Mouse (Mus musculus): ENCODE data around the gene Slc29a2.
"Not testable (repeated sequence)": the region's sequence is repeated elsewhere in the genome, so short reads cannot be mapped to it uniquely, and the experiment has no call there.

Gene Slc29a2

GRCm38 (mm10) chr19:5023621-5024479, at the start of gene Slc29a2:
Gene Slc29a2 (plus strand): TSS chr19:5023860.
- DNase-seq = peak; percentile 90

DNA sequence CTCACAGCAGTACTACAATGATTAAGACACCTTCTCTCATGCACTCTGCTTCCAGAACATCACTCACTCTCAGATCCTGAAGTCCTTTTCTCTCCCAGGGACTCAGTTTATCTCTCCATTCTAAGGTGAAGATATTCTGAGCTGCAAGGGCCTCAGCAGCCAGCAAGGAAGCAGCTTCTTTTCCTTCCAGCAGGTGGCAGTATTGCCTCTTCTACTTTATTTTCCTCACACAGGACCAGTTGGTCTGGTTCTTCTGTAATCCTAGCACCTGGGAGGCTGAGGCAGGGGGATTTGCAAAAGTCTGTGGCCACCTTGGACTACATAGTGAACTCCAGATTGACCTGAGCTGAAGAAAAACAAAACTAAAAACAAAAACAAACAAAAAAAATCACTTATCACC, 41.9 kb upstream of the Slc29a2 start:
- DNase-seq = peak; percentile 63

GRCm38 (mm10) chr19:4989013-4989412, 34.6 kb upstream of the Slc29a2 start:
- peak; percentile 35 for DNase-seq

DNA sequence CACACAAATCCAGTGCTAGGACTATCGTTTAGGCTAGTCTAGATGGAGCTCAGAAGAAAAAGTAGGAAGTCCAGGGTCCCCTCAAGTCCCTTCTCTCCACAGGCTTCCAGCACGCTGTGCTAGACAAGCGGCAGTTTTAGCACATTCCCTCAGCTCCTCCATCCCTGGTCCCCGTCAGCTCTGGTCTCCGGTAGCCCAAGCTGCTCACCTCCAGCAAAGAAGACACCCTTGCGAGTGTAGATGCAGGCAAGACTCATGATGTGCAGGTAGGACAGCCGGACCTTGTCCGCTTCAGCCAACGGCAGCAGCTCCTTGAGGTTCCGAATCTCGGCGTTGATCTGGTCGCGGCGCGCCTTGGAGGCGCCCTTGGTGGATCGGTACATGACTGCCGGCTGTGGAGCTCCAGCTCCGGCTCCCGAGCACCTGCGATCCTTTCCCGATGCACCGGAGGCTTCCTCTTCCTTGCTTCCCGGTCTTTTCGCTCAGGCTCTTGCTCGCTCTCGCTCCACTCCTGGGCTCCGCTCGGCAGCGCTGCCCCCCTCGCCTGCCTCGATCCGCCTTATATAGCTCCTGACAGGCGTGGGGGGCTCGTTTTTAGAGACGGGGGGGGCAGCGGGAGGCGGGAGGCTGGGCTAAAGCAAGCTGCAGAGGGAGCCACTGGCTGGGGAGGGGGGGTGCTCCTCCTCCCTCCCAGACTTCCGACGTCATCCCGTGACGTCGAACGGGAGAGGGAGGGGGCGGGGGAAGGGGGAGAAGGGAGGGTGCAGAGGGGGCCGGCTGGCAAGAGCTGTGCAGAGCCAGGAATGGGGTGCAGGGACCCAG, 34.0 kb upstream of the Slc29a2 start:
- DNase-seq = peak; percentile 80

DNA sequence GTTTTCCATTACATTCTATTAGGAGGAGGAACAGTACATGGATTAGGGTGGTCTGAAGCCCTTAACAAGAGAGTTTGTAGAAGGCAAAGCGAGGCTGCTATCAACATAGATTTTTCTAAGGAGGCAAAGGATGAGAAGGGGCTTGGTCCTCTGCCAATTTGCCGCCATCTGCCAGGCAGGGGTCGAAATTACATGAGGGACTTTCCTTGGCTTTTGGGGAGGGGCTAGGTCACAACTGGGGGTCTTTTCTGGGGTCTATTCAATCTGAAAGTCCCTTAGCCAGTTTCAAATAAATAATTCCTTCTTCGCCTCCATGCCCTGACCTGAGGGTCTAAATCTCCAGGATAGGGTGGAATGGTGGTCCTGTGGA, 33.4 kb upstream of the Slc29a2 start, which contains the start of gene Npas4:
Gene Npas4, minus strand, starts transcription at position 61 of the 370 bp plus-strand sequence.
- no peak for DNase-seq

GRCm38 (mm10) chr19:4990716-4991115, 32.9 kb upstream of the Slc29a2 start:
- no peak for DNase-seq

- no peak for DNase-seq
These were observed 31.3 kb upstream of the Slc29a2 start for GRCm38 (mm10) chr19:4992371-4992770.

- DNase-seq = peak; percentile 81
These were observed 30.8 kb upstream of the Slc29a2 start for GRCm38 (mm10) chr19:4992904-4993303.

DNA sequence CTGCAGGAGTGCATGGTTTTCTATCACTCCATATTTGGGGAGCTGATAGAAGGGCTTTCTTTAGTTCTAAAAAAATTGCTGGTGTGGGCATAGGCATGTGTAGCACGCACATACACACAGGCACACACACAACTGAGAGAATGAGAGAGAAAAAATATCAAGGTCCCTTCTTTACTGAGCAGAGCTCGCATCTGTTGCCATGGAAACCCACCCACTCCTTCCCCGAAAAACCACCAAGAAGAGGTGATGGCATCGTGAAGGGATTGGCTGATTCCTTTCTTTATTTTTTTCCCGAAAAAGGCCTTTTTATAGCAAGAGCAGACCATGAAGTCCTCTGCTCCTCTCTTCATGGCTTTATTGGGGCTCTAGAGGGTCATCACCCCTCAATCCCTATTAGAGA, 29.6 kb upstream of the Slc29a2 start:
- DNase-seq = no peak

DNA sequence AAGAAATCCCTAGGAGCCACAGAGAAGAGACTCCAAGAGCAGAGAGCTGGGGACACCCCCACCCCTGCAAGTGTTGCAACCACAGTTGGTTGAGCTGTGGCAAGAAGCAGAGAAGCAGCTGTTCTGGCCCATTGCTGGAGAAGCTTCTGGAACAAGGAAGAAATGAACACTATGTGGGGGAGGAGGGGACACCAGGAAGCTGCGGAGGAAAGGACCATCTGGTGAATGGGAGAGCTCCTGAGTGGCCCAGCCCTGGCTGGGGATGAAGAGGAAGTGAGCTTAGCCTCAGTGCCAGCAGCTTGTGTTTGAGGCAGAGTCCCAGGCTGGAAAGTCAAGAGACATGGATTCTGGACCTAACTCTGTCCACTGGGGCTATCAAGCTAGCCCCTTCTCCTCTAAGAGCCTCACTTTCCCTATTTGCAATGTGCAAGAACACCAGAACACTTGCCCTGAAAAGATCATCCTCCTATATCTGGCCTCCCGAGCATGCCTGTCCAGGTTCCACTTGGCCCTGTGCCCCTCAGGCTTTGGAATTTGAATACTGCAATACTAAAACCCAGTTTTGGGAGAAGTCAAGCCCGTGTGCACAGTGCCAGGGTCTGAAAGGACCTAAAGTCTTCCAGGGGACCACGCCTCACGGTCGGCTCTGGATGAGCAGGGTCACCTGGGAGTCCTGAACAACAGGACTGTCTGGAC, 24.1 kb upstream of the Slc29a2 start:
- DNase-seq = no peak

GRCm38 (mm10) chr19:5001666-5002406, 21.8 kb upstream of the Slc29a2 start:
- DNase-seq = peak; percentile 85

DNA sequence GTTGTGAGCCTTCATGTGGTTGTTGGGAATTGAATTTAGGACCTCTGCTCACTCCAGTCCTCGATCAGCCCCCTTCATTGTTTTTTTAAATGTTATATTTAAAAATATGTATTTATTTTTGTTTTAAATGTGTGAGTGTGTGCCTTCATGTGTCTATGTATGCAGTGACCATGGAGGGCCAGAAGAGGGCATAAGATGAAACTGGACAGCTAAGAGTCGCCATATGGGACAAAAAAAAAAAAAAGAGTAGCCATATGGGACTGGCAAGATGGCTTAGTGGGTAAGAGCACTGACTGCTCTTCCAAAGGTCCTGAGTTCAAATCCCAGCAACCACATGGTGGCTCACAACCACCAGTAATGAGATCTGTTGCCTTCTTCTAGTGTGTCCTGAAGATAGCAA, 20.0 kb upstream of the Slc29a2 start:
- DNase-seq = not testable (repeated sequence)

DNA sequence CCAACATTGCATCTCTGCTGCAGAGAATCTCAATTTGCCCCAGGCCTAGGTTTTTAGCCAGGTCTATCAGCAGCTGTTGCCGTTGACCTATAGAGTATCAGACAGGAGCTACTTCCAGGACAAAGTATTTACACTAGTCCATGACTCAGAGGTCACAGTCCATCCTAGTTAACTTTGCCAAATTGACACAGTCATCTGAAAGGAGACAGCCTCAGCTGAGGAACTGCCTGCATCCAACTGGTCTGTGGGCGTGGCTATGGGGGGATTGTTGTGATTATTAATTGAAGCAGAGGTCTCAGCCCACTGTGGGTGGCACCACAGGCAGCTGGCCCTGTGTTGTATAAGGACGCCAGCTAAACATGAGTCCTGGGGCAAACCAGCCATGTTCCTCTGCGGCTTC, 18.7 kb upstream of the Slc29a2 start:
- no peak for DNase-seq

DNA sequence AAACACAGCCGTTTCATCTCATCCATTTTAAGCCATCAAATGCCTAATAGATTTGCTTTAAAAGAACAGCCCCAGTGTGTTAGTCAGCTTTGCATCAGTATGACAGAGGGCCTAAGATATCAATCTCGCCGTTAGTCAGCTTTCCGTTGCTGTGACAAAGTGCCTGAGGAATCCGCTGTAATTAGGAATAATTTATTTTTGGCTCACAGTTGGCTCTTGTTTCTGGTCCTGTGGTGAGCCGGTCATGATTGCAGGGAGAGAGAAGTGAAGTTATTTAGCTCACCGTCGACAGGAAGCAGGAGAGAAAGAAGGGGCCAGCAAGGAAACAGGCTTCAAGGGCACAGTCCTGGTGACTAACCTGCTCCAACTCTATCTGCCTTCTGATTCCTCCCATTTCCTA, 10.5 kb upstream of the Slc29a2 start:
- no peak for DNase-seq

- DNase-seq = no peak
These were observed 8.7 kb upstream of the Slc29a2 start for GRCm38 (mm10) chr19:5014961-5015398.

GRCm38 (mm10) chr19:5016221-5016742, 7.4 kb upstream of the Slc29a2 start:
- DNase-seq = no peak

DNA sequence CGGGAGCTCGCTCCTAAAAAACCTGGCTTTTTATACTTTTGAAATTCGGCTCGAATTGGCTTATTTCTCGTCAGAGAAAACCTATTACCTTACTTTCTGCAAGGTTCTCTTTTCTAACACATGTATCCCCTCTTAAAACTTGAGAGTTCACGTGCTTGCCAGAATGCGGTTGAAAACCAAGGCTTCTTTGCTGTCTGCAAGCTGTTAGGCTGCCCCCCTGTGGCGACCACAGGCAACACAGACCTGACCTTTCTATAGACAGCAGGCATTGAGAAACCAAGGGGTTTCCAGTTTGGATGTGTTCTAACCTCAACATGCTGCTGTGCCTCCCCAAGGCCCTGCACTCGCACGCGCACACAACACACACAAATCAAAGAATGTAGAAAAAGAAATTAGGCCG, 6.9 kb upstream of the Slc29a2 start:
- DNase-seq = peak; percentile 60

- no peak for DNase-seq
These were observed 6.0 kb upstream of the Slc29a2 start for GRCm38 (mm10) chr19:5017611-5018010.

- no peak for DNase-seq
These were observed 5.5 kb upstream of the Slc29a2 start for GRCm38 (mm10) chr19:5018191-5018590.

DNA sequence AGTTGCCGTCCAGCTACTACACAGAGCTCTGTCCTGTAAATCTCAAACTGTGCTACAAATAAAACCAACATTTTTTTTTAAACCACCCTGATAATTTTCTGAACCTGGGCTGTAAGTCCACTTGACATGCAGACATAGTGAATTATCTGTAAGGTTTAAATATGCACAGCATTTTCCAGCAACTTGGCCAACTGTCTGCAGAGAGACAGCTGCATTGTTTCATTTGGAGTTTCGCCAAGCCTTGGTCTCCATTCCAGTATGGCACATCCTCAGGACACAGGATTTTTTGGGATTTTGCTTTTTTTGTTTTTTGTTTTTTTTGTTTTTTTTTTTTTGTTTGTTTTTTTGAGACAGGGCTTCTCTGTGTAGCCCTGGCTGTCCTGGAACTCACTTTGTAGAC, 2.2 kb upstream of the Slc29a2 start:
- no peak for DNase-seq

DNA sequence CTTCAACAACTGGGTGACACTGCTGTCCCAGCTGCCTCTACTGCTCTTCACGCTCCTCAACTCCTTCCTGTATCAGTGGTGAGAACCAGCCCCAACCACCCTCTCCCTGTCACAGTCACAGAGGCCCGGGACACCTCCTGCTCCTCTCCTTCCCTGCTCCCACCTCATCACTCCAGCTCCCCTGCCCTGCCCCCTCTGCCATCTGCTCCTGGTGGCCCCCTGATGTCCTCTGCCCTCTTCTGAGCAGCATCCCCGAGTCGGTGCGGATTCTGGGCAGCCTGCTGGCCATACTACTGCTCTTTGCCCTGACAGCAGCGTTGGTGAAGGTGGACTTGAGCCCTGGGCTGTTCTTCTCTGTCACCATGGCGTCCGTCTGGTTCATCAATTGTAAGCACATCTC, 2.5 kb downstream of the Slc29a2 start:
- no peak for DNase-seq

- no peak for DNase-seq
These were observed 9.0 kb downstream of the Slc29a2 start for GRCm38 (mm10) chr19:5032686-5033085.

Measured in cerebellum, adult 11 months (tissue).